Mouse (Mus musculus): ENCODE results near the gene Abat. TPM values are rescaled to one million over a fixed set of nuclear protein-coding genes. Genes with fewer than 3 reads are reported as not detected.

The Abat gene
- polyA plus RNA-seq, 1 experiment from 2014 or later: 16.2 TPM

DNA sequence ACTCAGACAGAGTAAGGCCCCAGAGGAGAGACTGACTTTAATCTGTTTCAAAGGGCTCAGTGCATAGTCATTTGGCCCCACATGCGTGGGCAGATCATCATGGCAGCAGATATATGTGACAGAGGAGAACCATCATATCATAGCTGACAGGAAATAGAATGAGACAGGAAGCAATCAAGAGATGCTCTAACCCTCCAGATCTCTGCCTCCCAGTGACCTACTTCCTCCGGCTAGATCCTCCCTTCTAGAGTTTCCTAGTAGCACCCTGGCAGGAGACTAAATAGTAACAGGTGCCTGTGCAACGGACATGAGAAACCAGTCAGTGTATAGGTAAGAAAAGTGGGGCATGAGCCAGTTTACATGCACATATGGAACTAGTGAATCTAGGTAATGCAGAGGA lies 97.2 kb downstream of the Abat start:
- no peak for ATAC-seq (ENCODE audit: insufficient number of reproducible peaks, insufficient read depth, low FRiP score, low read depth)
- no peak overlapping the region for H3K27ac ChIP-seq (ENCODE audit: low read length)

DNA sequence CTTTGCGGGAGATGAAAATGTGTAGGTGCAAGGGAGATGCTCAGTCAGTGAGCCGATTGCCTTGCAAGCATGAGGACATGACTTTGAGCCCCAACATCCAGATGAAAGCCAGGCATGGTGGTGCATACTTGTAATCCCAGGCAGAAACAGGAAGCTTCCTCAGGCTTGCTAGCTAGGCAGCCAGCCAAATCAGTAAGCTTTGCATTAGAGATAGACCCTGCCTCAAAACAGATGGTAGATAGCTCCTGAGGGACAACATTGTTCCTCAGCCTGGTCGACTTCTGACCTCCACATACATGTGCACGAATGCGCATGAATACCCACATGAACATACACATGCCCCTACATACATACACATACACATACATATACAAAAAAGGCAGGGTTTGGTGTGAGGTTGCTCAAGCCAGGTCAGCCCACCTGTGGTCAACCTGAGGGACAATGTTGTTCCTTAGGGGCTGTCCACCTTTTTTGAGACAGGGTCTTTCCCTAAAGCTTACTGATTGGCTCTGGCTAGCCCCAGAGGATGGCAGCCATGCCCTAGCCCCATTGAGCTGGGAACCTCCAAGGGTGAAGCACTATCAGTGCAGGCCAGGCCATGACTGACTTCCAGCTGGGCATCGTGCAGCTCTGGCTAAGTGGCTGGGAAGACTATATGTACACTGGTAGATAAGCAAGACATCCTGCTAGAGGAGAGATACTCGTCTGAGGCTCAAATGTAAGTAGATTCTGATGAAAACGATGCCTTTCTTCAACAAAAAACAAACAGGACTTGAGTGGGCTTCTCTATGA lies 99.2 kb downstream of the Abat start:
- Histone ChIP-seq H3K4me1 (ENCODE audit: control insufficient read depth, insufficient read depth, low read length) (no peaks in the 10 kb centered on the region), H3K4me3 (ENCODE audit: low read depth, low read length) (no peak overlapping the region), H3K36me3 (ENCODE audit: control insufficient read depth, insufficient read depth, low read length) (no peaks in the 10 kb centered on the region), H3K27me3 (ENCODE audit: control insufficient read depth, insufficient read depth, low read length) (no peaks in the 10 kb centered on the region), H3K9me3 (ENCODE audit: control insufficient read depth, low read depth, low read length) (no peaks in the 10 kb centered on the region), H3K4me2 (replicated peaks; ENCODE audit: low read depth, low read length) (no peak overlapping the region), H3K27ac (ENCODE audit: low read length) (no peak overlapping the region), H3K9ac (replicated peaks; ENCODE audit: low read depth, low read length) (no peak overlapping the region)
- WGBS: 88% methylated on average over 8 of the region's 8 CpGs
- ATAC-seq (ENCODE audit: insufficient number of reproducible peaks, insufficient read depth, low FRiP score, low read depth): peak; percentile 83; the same call in 1 of the 2 replicates

More for the DNA sequence above, 97.2 kb downstream of the Abat start:
- 74% methylated on average over 3 of the region's 3 CpGs for WGBS
- no peak overlapping the region for H3K4me3 ChIP-seq (ENCODE audit: low read depth, low read length)
- no peaks in the 10 kb centered on the region for H3K36me3 ChIP-seq (ENCODE audit: control insufficient read depth, insufficient read depth, low read length)
- no peaks in the 10 kb centered on the region for H3K4me1 ChIP-seq (ENCODE audit: control insufficient read depth, insufficient read depth, low read length)
- no peaks in the 10 kb centered on the region for H3K9me3 ChIP-seq (ENCODE audit: control insufficient read depth, low read depth, low read length)
- H3K27me3 ChIP-seq (ENCODE audit: control insufficient read depth, insufficient read depth, low read length): no peaks in the 10 kb centered on the region
- H3K9ac ChIP-seq (replicated peaks; ENCODE audit: low read depth, low read length): no peak overlapping the region
- H3K4me2 ChIP-seq (replicated peaks; ENCODE audit: low read depth, low read length): no peak overlapping the region

DNA sequence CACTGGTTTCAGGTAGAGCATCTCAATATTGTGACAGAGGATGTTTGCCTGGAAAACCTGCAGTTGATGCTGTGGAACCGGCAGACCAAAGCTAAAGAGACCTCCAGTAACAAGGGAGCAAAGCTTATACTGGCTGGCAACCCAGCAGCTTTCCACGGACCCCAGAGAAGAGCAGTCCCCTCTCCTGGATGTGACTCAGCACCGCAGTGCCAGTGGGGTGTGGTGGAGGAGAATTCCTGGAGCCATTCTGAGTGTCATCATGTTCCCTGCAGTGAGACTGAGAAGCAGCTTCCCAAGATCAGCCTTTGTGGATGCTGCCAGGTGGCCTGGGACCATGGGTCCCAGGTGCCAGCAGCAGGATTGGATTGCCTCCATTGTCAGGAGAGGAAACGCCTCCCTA lies 99.8 kb downstream of the Abat start:
- no peak overlapping the region for H3K9ac ChIP-seq (replicated peaks; ENCODE audit: low read depth, low read length)

GRCm38 (mm10) chr16:8613447-8613846 lies 100.2 kb downstream of the Abat start:
- no peaks in the 10 kb centered on the region for H3K9me3 ChIP-seq (ENCODE audit: control insufficient read depth, low read depth, low read length)
- H3K4me1 ChIP-seq (ENCODE audit: control insufficient read depth, insufficient read depth, low read length): no peaks in the 10 kb centered on the region
- no peaks in the 10 kb centered on the region for H3K36me3 ChIP-seq (ENCODE audit: control insufficient read depth, insufficient read depth, low read length)
- no peak overlapping the region for H3K4me2 ChIP-seq (replicated peaks; ENCODE audit: low read depth, low read length)
- no peak overlapping the region for H3K4me3 ChIP-seq (ENCODE audit: low read depth, low read length)
- H3K27ac ChIP-seq (ENCODE audit: low read length): no peak overlapping the region
- no peaks in the 10 kb centered on the region for H3K27me3 ChIP-seq (ENCODE audit: control insufficient read depth, insufficient read depth, low read length)
- no peak for ATAC-seq (ENCODE audit: insufficient number of reproducible peaks, insufficient read depth, low FRiP score, low read depth)
- WGBS: 91% methylated on average over 3 of the region's 3 CpGs
- H3K9ac ChIP-seq (replicated peaks; ENCODE audit: low read depth, low read length): no peak overlapping the region

More for the DNA sequence above, 99.8 kb downstream of the Abat start:
- Histone ChIP-seq H3K27me3 (ENCODE audit: control insufficient read depth, insufficient read depth, low read length) (no peaks in the 10 kb centered on the region), H3K9me3 (ENCODE audit: control insufficient read depth, low read depth, low read length) (no peaks in the 10 kb centered on the region), H3K4me2 (replicated peaks; ENCODE audit: low read depth, low read length) (no peak overlapping the region), H3K36me3 (ENCODE audit: control insufficient read depth, insufficient read depth, low read length) (no peaks in the 10 kb centered on the region), H3K4me3 (ENCODE audit: low read depth, low read length) (no peak overlapping the region), H3K4me1 (ENCODE audit: control insufficient read depth, insufficient read depth, low read length) (no peaks in the 10 kb centered on the region), H3K27ac (ENCODE audit: low read length) (no peak overlapping the region)
- WGBS: 84% methylated on average over 4 of the region's 4 CpGs
- ATAC-seq (ENCODE audit: insufficient number of reproducible peaks, insufficient read depth, low FRiP score, low read depth): no peak

DNA sequence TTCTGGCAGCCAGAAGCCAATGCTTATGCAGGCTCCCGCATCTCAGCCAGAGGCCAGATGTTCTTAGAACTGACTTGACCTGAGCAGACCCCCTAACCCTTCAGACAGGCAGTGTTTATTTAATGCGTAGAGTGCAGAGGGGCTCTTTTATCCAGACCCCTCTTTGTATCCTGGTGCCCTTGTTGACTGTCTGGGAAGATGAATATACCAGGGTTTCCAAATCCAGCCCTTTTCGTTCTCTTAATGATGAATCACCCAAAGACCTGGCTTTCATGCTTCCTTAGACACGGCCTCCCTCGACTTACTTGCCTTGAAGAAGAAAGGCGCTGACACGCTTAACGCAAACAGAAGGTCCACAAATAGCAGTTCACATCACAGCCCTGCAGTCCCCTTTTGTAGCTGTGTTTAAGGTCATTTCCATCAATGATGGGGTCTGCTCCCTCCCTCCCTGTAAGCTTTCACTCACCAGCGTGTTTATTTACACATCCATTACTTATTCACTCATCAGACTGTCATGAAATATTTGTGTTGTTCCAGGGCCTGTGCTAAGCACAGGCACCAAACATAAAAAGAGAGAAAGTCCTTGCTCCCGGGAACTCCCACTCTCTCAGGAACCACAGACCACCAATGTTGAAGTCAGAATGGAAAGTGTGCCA lies 106.6 kb downstream of the Abat start:
- H3K4me3 ChIP-seq (ENCODE audit: low read depth, low read length): no peak overlapping the region
- no peaks in the 10 kb centered on the region for H3K36me3 ChIP-seq (ENCODE audit: control insufficient read depth, insufficient read depth, low read length)
- H3K4me2 ChIP-seq (replicated peaks; ENCODE audit: low read depth, low read length): no peak overlapping the region
- ATAC-seq (ENCODE audit: insufficient number of reproducible peaks, insufficient read depth, low FRiP score, low read depth): peak; percentile 67; the same call in 1 of the 2 replicates
- peaks cover 18% of the 10 kb centered on the region for H3K4me1 ChIP-seq (ENCODE audit: control insufficient read depth, insufficient read depth, low read length)
- 13% methylated on average over 10 of the region's 10 CpGs for WGBS
- peak overlapping the region; percentile 34; the same call in 1 of the 2 replicates for H3K27ac ChIP-seq (ENCODE audit: low read length)
- H3K27me3 ChIP-seq (ENCODE audit: control insufficient read depth, insufficient read depth, low read length): no peaks in the 10 kb centered on the region
- no peak overlapping the region for H3K9ac ChIP-seq (replicated peaks; ENCODE audit: low read depth, low read length)
- no peaks in the 10 kb centered on the region for H3K9me3 ChIP-seq (ENCODE audit: control insufficient read depth, low read depth, low read length)

DNA sequence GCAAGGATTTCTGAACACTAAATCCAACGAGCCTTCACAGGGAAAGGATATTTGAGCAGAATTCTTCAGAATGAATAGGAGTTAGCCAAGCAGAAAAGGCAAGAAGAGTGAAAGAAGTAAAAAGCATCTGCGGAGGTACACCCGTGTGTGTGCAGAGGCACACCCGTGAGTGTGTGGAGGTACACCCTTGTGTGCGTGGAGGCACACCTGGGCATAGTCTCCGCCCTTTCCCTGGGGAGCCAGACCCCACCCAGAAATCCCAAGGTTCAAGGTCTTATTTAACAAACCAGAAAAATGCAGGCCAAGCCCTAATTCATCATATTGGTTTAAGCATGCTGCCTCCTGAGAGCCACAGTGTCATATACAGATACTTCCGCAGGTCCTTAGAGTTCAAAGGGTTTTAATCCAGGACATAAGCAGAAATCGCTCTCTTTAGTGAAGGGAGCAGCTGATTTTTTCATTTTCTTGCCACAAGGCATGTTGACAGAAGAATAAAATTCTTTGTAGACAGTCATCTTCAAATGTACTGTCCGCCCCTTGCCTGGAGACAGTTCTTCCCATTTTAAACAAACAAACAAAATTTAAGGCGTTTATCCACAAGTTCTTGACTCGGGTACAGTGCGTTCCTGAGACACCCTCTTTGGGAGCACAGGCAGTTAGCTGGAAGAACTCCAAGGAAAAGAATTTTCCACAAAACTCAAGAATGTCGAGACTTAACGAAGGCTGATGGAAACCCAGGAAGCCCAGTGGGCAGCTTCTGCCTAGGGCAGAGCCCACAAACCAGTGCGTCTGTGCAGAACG lies 107.3 kb downstream of the Abat start:
- no peak overlapping the region for H3K9ac ChIP-seq (replicated peaks; ENCODE audit: low read depth, low read length)
- H3K9me3 ChIP-seq (ENCODE audit: control insufficient read depth, low read depth, low read length): no peaks in the 10 kb centered on the region
- peaks cover 18% of the 10 kb centered on the region for H3K4me1 ChIP-seq (ENCODE audit: control insufficient read depth, insufficient read depth, low read length)
- no peaks in the 10 kb centered on the region for H3K36me3 ChIP-seq (ENCODE audit: control insufficient read depth, insufficient read depth, low read length)
- H3K4me3 ChIP-seq (ENCODE audit: low read depth, low read length): no peak overlapping the region
- H3K4me2 ChIP-seq (replicated peaks; ENCODE audit: low read depth, low read length): no peak overlapping the region
- peak; percentile 59; the same call in 1 of the 2 replicates for ATAC-seq (ENCODE audit: insufficient number of reproducible peaks, insufficient read depth, low FRiP score, low read depth)
- WGBS: 41% methylated on average over 16 of the region's 16 CpGs
- H3K27ac ChIP-seq (ENCODE audit: low read length): peak overlapping the region; percentile 34; the same call in 1 of the 2 replicates
- no peaks in the 10 kb centered on the region for H3K27me3 ChIP-seq (ENCODE audit: control insufficient read depth, insufficient read depth, low read length)

DNA sequence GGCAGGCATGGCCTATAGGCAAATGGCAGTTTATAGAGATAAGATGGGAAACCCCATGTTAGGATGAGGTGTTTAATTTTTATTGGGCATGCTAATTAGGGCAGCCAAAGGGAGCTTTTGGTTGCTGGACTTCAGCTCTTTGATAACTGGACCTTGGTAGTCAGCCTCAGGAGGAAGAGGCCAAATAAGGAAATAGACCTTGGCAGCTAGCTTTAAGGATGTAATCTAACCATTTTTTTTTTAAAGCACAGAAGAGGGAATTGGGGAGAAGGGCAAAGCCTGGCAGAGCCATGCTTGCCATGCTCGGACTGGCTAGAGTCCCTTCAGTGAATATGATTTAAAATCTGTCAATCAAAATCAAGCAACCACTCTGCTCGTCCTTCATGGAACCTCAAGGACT lies 117.2 kb downstream of the Abat start:
- Histone ChIP-seq H3K9me3 (ENCODE audit: control insufficient read depth, low read depth, low read length) (no peaks in the 10 kb centered on the region), H3K9ac (replicated peaks; ENCODE audit: low read depth, low read length) (no peak overlapping the region), H3K4me3 (ENCODE audit: low read depth, low read length) (no peak overlapping the region), H3K4me2 (replicated peaks; ENCODE audit: low read depth, low read length) (no peak overlapping the region), H3K36me3 (ENCODE audit: control insufficient read depth, insufficient read depth, low read length) (peaks cover 6% of the 10 kb centered on the region), H3K4me1 (ENCODE audit: control insufficient read depth, insufficient read depth, low read length) (no peaks in the 10 kb centered on the region), H3K27ac (ENCODE audit: low read length) (no peak overlapping the region), H3K27me3 (ENCODE audit: control insufficient read depth, insufficient read depth, low read length) (no peaks in the 10 kb centered on the region)
- ATAC-seq (ENCODE audit: insufficient number of reproducible peaks, insufficient read depth, low FRiP score, low read depth): no peak
- WGBS: 80% methylated on average over 2 of the region's 2 CpGs

GRCm38 (mm10) chr16:8631428-8631827 lies 118.2 kb downstream of the Abat start:
- H3K9me3 ChIP-seq (ENCODE audit: control insufficient read depth, low read depth, low read length): no peaks in the 10 kb centered on the region
- no peak for ATAC-seq (ENCODE audit: insufficient number of reproducible peaks, insufficient read depth, low FRiP score, low read depth)
- H3K4me2 ChIP-seq (replicated peaks; ENCODE audit: low read depth, low read length): no peak overlapping the region
- H3K9ac ChIP-seq (replicated peaks; ENCODE audit: low read depth, low read length): no peak overlapping the region
- no peak overlapping the region for H3K27ac ChIP-seq (ENCODE audit: low read length)
- H3K27me3 ChIP-seq (ENCODE audit: control insufficient read depth, insufficient read depth, low read length): no peaks in the 10 kb centered on the region
- peaks cover 10% of the 10 kb centered on the region for H3K36me3 ChIP-seq (ENCODE audit: control insufficient read depth, insufficient read depth, low read length)
- no peak overlapping the region for H3K4me3 ChIP-seq (ENCODE audit: low read depth, low read length)
- H3K4me1 ChIP-seq (ENCODE audit: control insufficient read depth, insufficient read depth, low read length): peaks cover 4% of the 10 kb centered on the region
- 89% methylated on average over 5 of the region's 5 CpGs for WGBS

Data from stomach, embryonic 14.5 days (tissue).